Mouse (Mus musculus) liver, embryonic 12.5 days (tissue): ENCODE results near the gene Omg. TPM values are rescaled to one million over a fixed set of nuclear protein-coding genes. Genes with fewer than 3 reads are reported as not detected.

Source experiments
- ATAC-seq: fragments of 200-750 bp; cut with Nextera tagmentation; 2 replicates; pipeline ENCODE4 v1.8.0; 2017; ENCODE audit warnings: moderate number of reproducible peaks, mild to moderate bottlenecking, moderate library complexity
- H3K27ac ChIP-seq: fragments of 300-500 bp; sonication (generic); 2 replicates; pipeline ENCODE4 v1.5.1; 2016; ENCODE audit warnings: mild to moderate bottlenecking
- H3K27me3 ChIP-seq: fragments of 300-500 bp; sonication (generic); replicated peaks from 2 replicates; pipeline ENCODE4 v1.6.1; 2016; ENCODE audit warnings: mild to moderate bottlenecking, moderate library complexity
- H3K36me3 ChIP-seq: fragments of 300-500 bp; sonication (generic); 2 replicates; pipeline ENCODE4 v1.6.1; 2016; ENCODE audit warnings: mild to moderate bottlenecking, moderate library complexity
- H3K4me1 ChIP-seq: fragments of 300-500 bp; sonication (generic); 2 replicates; pipeline ENCODE4 v1.6.1; 2016
- H3K4me2 ChIP-seq: fragments of 300-500 bp; sonication (generic); 2 replicates; pipeline ENCODE4 v1.6.1; 2016; ENCODE audit warnings: mild to moderate bottlenecking, moderate library complexity
- H3K4me3 ChIP-seq: fragments of 300-500 bp; sonication (generic); 2 replicates; pipeline ENCODE4 v1.5.1; 2016; ENCODE audit warnings: mild to moderate bottlenecking, moderate library complexity
- H3K9ac ChIP-seq: fragments of 300-500 bp; sonication (generic); 2 replicates; pipeline ENCODE4 v1.6.1; 2016; ENCODE audit warnings: mild to moderate bottlenecking, moderate library complexity
- H3K9me3 ChIP-seq: fragments of 300-500 bp; sonication (generic); replicated peaks from 2 replicates; pipeline ENCODE4 v1.6.1; 2016; ENCODE audit warnings: mild to moderate bottlenecking, moderate library complexity
- WGBS: fragments of 180-500 bp; shearing (Covaris S2); methylation state at CpG from one replicate; pipeline ENCODE4 v1.1.7; 2016; ENCODE audit not compliant: insufficient replicate concordance; 5-methylcytosine and 5-hydroxymethylcytosine counted together
- polyA plus RNA-seq: library from polyadenylated mRNA; unstranded; fragments of >200 nt; fragmentation: Nextera tagmentation; extraction: Ambion mirVana; gene quantifications from 2 replicates; pipeline ENCODE4 v1.2.1, GENCODE M21; 2016

Omg gene
- polyA plus RNA-seq, 1 experiment from 2014 or later = 0.12 TPM

DNA sequence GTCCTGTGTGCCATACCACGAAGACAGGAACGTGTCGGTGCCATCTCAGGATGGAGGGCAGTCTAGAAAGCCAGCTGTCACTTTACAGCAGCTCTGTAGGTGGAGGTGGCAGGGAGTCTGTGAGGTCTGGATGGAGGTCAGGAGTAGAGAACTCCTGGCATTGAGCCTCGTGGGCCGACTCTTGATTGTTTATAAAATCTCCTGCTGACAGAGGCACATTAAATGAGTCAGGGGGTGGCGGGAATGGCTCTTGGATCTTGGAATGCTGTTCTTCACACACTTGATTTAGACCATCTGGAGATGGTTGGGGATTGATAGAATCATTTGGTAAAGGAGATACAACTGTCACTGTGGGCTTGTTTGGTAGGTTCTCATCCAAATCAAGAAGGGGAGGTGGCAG, 11.4 kb upstream of the Omg start:
- no peak overlapping the region for H3K4me3 ChIP-seq

GRCm38 (mm10) chr11:79511970-79512369, 8.1 kb upstream of the Omg start:
- no peak overlapping the region for H3K9ac ChIP-seq
- 76% methylated on average over 3 of the region's 3 CpGs for WGBS
- H3K4me2 ChIP-seq = no peak overlapping the region
- H3K27ac ChIP-seq = no peak overlapping the region
- H3K27me3 ChIP-seq = no peaks in the 10 kb centered on the region
- peaks cover 8% of the 10 kb centered on the region for H3K36me3 ChIP-seq
- no peak overlapping the region for H3K4me3 ChIP-seq
- H3K9me3 ChIP-seq = no peaks in the 10 kb centered on the region
- ATAC-seq = no peak
- H3K4me1 ChIP-seq = 0 out of 2 replicates have a peak, but pooled peaks cover 4% of the 10 kb centered on the region

More for the DNA sequence above, 11.4 kb upstream of the Omg start:
- ATAC-seq = no peak
- H3K4me2 ChIP-seq = no peak overlapping the region
- H3K27me3 ChIP-seq = no peaks in the 10 kb centered on the region
- H3K4me1 ChIP-seq = peaks cover 20% of the 10 kb centered on the region
- no peak overlapping the region for H3K9ac ChIP-seq
- 79% methylated on average over 6 of the region's 6 CpGs for WGBS
- no peak overlapping the region for H3K27ac ChIP-seq
- H3K36me3 ChIP-seq = peaks cover 8% of the 10 kb centered on the region
- H3K9me3 ChIP-seq = no peaks in the 10 kb centered on the region

DNA sequence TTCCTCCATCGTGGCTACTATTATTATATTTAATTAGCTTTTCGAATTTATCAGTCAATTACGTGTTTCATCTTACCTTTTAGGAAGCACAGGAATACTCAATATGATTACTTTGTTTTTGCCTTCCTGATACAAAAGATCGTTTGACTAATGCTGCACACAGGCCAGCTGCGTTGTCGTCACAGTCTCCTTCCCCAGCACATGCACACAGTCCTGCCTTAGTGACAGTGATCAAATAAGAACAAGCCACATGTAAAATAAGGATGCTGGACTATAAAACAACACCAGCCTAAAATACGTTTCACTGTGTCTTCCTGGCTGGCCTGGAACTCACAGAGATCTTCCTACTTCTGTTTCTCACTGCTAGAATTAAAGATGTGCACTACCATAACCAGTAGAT, 622 bp upstream of the Omg start:
- Histone ChIP-seq H3K4me1 (peaks cover 6% of the 10 kb centered on the region; the same call in 1 of the 2 replicates), H3K4me2 (no peak overlapping the region), H3K27ac (no peak overlapping the region), H3K36me3 (no peaks in the 10 kb centered on the region), H3K9ac (no peak overlapping the region), H3K9me3 (no peaks in the 10 kb centered on the region), H3K27me3 (no peaks in the 10 kb centered on the region), H3K4me3 (no peak overlapping the region)
- ATAC-seq = no peak
- 74% methylated on average over 7 of the region's 7 CpGs for WGBS

GRCm38 (mm10) chr11:79502917-79503316, 967 bp downstream of the Omg start:
- Histone ChIP-seq H3K4me3 (no peak overlapping the region), H3K36me3 (no peaks in the 10 kb centered on the region), H3K27me3 (no peaks in the 10 kb centered on the region), H3K27ac (no peak overlapping the region), H3K9ac (no peak overlapping the region), H3K4me1 (peaks cover 6% of the 10 kb centered on the region; the same call in 1 of the 2 replicates), H3K4me2 (no peak overlapping the region), H3K9me3 (no peaks in the 10 kb centered on the region)
- WGBS = 75% methylated on average over 2 of the region's 2 CpGs
- no peak for ATAC-seq

DNA sequence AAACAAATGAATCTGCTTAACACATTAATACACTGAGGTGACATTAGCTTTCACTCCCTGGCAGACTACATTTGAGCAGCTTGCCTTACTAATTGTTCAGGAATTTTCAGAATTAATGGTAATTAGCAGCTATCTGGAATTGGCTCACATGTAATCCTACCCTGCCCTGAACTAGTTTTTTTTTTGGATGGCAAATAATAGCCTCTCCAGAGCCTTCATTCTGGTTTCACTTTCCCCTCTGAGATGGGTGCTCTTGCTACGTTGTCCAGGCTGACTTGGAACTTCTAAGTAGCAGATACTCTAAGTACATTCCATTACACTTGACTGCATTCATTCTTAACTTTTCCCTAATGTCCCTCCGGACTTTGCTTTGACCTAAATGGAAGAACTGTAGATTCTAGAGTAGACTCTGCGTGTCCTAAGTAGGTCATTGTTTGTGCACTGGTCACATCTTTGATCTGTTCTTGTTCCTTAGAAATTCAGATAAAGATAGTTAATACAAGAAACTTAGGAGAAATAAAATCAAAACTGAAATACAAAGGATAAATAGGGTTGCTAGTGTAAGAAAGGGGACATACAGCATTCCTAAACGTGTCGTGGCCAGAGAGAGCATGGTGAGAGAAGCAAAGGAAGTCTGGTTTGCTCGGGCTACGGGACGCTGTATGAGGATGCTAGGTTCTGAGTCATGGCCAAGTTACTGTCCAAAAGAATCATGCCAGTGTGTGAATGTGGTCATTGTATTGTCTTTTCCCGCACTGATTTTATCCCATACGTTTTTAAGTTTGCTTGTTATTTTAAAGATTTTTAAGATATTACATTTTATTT, 8.7 kb downstream of the Omg start:
- no peaks in the 10 kb centered on the region for H3K4me1 ChIP-seq
- H3K9me3 ChIP-seq = no peaks in the 10 kb centered on the region
- no peak overlapping the region for H3K27ac ChIP-seq
- H3K36me3 ChIP-seq = 0 out of 2 replicates have a peak, but pooled peaks cover 3% of the 10 kb centered on the region
- ATAC-seq = no peak
- H3K9ac ChIP-seq = no peak overlapping the region
- no peaks in the 10 kb centered on the region for H3K27me3 ChIP-seq
- 75% methylated on average over 10 of the region's 10 CpGs for WGBS
- H3K4me2 ChIP-seq = no peak overlapping the region
- H3K4me3 ChIP-seq = no peak overlapping the region

DNA sequence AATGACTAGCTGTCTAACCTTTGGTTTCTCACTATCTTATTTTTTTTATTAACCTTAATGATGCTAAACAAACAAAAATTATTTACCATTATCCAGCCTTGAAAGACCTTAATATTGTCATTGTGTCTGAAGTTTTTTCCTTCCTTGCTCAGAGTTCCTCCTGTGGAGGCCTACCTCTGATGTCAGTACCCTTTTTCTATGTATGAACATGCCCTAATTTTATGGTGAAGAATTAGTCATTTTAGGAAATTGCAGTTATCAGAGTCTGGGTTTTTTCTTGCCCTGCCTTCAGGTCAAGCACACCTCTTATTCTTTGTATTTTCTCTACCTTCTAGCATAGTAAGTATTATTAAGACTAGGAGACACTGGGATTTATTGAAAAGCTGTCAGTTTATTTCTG, 19.2 kb downstream of the Omg start:
- peaks cover 8% of the 10 kb centered on the region; the same call in 1 of the 2 replicates for H3K36me3 ChIP-seq
- no peak for ATAC-seq
- H3K4me3 ChIP-seq = no peak overlapping the region
- H3K4me2 ChIP-seq = no peak overlapping the region
- no peaks in the 10 kb centered on the region for H3K27me3 ChIP-seq
- H3K9ac ChIP-seq = no peak overlapping the region
- no peak overlapping the region for H3K27ac ChIP-seq
- no peaks in the 10 kb centered on the region for H3K9me3 ChIP-seq
- H3K4me1 ChIP-seq = no peaks in the 10 kb centered on the region

- no peak for ATAC-seq
- Histone ChIP-seq H3K4me1 (no peaks in the 10 kb centered on the region), H3K9me3 (no peaks in the 10 kb centered on the region), H3K4me2 (no peak overlapping the region), H3K9ac (no peak overlapping the region), H3K4me3 (no peak overlapping the region), H3K27me3 (no peaks in the 10 kb centered on the region), H3K27ac (no peak overlapping the region), H3K36me3 (peaks cover 11% of the 10 kb centered on the region; the same call in 1 of the 2 replicates)
- 76% methylated on average over 7 of the region's 7 CpGs for WGBS
These were observed 19.9 kb downstream of the Omg start for GRCm38 (mm10) chr11:79483876-79484528.

- Histone ChIP-seq H3K4me3 (no peak overlapping the region), H3K4me2 (no peak overlapping the region), H3K9me3 (no peaks in the 10 kb centered on the region), H3K27ac (no peak overlapping the region), H3K27me3 (no peaks in the 10 kb centered on the region), H3K9ac (no peak overlapping the region), H3K36me3 (peaks cover 14% of the 10 kb centered on the region; the same call in 1 of the 2 replicates), H3K4me1 (0 out of 2 replicates have a peak, but pooled peaks cover under 1% of the 10 kb centered on the region)
- WGBS = 86% methylated on average over 6 of the region's 6 CpGs
- ATAC-seq = no peak
These were observed 20.5 kb downstream of the Omg start for GRCm38 (mm10) chr11:79483392-79483791.

DNA sequence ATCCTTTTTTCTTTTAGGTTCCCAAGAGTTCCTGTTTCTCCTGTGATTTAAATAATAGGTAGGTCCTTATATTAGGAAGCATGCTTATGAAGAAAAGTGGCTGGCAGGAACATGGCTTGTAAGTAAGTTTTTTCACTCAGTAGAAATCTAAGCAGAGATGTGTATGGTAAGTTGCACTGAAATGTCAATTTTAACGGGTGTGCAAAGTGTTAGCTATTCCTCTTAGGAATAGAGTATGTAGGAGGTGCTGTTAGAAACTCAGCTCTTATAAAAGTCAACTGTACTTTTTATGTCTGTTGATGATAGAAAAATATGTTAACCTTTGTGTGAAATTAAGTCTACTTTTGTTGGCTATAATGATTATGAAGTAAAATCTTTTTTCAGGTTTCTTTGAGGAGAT, 35.8 kb downstream of the Omg start:
- WGBS = 54% methylated on average over 1 of the region's 1 CpGs
- peaks cover 24% of the 10 kb centered on the region for H3K36me3 ChIP-seq
- ATAC-seq = no peak
- H3K4me2 ChIP-seq = no peak overlapping the region
- H3K9ac ChIP-seq = no peak overlapping the region
- H3K4me1 ChIP-seq = no peaks in the 10 kb centered on the region
- H3K27ac ChIP-seq = no peak overlapping the region
- H3K9me3 ChIP-seq = no peaks in the 10 kb centered on the region
- H3K27me3 ChIP-seq = no peaks in the 10 kb centered on the region
- no peak overlapping the region for H3K4me3 ChIP-seq

DNA sequence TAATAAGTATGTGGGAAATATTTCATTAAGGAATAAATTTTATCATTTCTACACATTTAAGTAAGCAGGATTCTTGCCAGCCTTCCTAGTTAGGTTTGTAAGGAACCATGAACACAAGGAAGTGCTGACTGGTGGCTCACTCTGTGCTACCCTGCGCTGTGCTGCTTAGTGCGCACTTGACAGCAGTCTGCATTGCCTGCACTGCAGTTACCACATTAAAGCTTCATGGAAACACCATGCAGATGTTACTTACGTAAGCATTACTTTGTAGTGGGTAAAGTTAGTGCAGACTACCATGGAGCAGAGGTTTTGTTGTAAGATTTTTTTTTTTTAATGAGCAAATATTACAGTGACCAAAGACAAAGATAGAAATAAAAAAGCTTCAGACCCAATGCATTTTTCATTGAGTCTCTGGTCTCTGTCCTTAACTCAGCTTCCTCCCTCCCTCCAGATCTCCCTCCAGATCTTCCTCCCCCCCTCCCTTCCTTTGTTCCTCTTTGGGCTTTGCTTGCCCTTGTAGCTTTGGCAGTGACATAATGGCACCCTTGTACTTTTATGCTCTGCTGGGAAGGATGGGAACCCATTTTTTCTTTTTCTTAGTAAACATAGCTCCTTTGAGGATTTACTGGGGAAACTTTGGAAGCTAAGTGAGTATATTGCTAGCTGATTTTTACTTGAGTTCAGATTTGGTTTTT, 43.0 kb downstream of the Omg start:
- no peak overlapping the region for H3K9ac ChIP-seq
- H3K4me1 ChIP-seq = no peaks in the 10 kb centered on the region
- H3K4me3 ChIP-seq = no peak overlapping the region
- WGBS = 69% methylated on average over 3 of the region's 3 CpGs
- peaks cover 13% of the 10 kb centered on the region for H3K36me3 ChIP-seq
- H3K4me2 ChIP-seq = no peak overlapping the region
- H3K27me3 ChIP-seq = no peaks in the 10 kb centered on the region
- H3K9me3 ChIP-seq = no peaks in the 10 kb centered on the region
- H3K27ac ChIP-seq = no peak overlapping the region
- no peak for ATAC-seq

- 77% methylated on average over 4 of the region's 4 CpGs for WGBS
- H3K36me3 ChIP-seq = peaks cover 17% of the 10 kb centered on the region
These were observed 44.0 kb downstream of the Omg start for GRCm38 (mm10) chr11:79459846-79460245.

GRCm38 (mm10) chr11:79457928-79458327, 46.0 kb downstream of the Omg start:
- H3K27ac ChIP-seq = no peak overlapping the region
- H3K9ac ChIP-seq = no peak overlapping the region
- no peaks in the 10 kb centered on the region for H3K27me3 ChIP-seq
- WGBS = 69% methylated on average over 3 of the region's 3 CpGs
- H3K4me2 ChIP-seq = no peak overlapping the region
- no peaks in the 10 kb centered on the region for H3K9me3 ChIP-seq
- no peaks in the 10 kb centered on the region for H3K4me1 ChIP-seq
- ATAC-seq = no peak
- no peak overlapping the region for H3K4me3 ChIP-seq
- H3K36me3 ChIP-seq = peaks cover 28% of the 10 kb centered on the region

More at GRCm38 (mm10) chr11:79459846-79460245, 44.0 kb downstream of the Omg start:
- Histone ChIP-seq H3K27me3 (no peaks in the 10 kb centered on the region), H3K27ac (no peak overlapping the region), H3K4me3 (no peak overlapping the region), H3K9me3 (no peaks in the 10 kb centered on the region), H3K4me2 (no peak overlapping the region), H3K9ac (no peak overlapping the region), H3K4me1 (no peaks in the 10 kb centered on the region)
- ATAC-seq = no peak
